Mouse (Mus musculus) gonadal fat pad, adult 2 months (tissue): ENCODE data around the gene Olfr716. TPM values are rescaled to one million over a fixed set of nuclear protein-coding genes. Genes with fewer than 3 reads are reported as not detected.
"Not testable (repeated sequence)": the region's sequence is repeated elsewhere in the genome, so short reads cannot be mapped to it uniquely, and the experiment has no call there.

Experiments
- DNase-seq: peaks from one replicate; pipeline ENCODE4 v3.0.0-alpha.2; 2012; ENCODE audit warnings: low read depth
- polyA plus RNA-seq: library from polyadenylated mRNA; depleted of rRNA; stranded (reverse); fragments of >200 nt; gene quantifications from 2 replicates; pipeline ENCODE4 v1.2.3, GENCODE M21; 2012; rRNA removed

Gene Olfr716
- not detected in 2 replicates for polyA plus RNA-seq

DNA sequence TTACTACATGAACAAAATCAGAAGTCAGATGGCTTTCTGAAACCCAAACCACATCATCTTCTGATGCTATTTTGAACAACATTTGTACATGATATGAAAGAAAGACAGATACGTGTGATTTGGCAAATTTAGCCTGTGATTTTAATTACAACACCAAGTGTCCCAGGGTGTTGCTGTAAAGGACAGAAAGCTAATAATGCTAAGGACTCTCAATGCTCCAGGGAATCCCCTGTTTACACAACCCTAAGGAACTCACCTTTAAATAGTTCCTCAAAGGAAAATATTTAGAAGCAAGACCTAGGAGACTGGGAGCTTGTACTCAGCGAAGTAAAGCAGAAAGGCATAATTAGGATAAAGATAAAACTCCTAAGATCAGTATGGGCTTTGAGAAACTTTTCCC is at the start of gene Olfr716:
Gene Olfr716 (plus strand): TSS at position 301 of the 400 bp plus-strand sequence.
- not testable (repeated sequence) for DNase-seq

DNA sequence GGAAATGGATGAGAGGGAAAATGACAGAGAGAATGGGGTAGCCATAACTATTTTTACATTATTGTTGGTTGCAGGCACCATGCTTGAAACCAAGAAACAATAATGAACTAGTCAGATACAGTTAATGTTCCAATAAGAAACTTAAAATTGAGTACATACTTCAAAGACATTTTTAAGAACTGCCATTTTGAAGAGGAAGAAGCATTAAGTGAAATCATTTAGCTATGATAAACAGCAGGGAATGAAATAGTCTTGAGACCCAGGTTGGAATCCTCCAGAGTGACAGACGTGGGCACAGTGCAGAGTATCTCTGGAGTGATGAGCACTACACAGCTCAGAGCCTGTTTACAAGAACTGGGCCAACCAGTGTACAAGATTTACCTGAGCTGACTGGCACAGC is 45.2 kb upstream of the Olfr716 start, which contains the start of gene Olfr17:
Gene Olfr17 (plus strand): TSS at position 301 of the 400 bp plus-strand sequence.
- no peak for DNase-seq

DNA sequence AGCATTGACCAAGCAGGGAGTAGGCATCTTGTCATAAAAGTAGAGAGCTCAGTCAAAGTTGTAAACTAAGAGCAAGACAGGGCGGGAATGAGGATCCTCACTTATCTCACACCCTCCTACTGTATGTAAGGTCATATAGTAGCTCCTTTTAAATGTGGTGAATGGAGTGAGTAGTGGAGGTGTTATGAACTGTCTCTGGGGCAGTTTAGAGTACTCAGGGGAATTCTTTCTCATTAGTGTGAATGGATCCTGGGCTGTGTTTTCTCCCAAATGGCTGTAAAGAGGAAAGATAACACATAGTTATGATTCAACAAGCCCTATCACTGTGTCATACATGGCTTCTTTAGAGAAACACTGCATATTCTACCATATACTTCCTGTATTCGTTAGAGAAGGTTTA is 27.9 kb upstream of the Olfr716 start, which contains the start of gene Olfr715b:
Gene Olfr715b (minus strand): TSS at position 101 of the 400 bp plus-strand sequence.
- not testable (repeated sequence) for DNase-seq

DNA sequence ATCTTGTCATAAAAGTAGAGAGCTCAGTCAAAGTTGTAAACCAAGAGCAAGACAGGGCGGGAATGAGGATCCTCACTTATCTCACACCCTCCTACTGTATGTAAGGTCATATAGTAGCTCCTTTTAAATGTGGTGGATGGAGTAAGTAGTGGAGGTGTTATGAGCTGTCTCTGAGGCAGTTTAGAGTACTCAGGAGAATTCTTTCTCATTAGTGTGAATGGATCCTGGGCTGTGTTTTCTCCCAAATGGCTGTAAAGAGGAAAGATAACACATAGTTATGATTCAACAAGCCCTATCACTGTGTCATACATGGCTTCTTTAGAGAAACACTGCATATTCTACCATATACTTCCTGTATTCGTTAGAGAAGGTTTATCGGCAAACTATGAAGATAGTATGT is 7.1 kb upstream of the Olfr716 start, which contains the start of gene Olfr715:
Gene Olfr715 (minus strand): TSS at position 101 of the 400 bp plus-strand sequence.
- DNase-seq, result not testable (repeated sequence)

DNA sequence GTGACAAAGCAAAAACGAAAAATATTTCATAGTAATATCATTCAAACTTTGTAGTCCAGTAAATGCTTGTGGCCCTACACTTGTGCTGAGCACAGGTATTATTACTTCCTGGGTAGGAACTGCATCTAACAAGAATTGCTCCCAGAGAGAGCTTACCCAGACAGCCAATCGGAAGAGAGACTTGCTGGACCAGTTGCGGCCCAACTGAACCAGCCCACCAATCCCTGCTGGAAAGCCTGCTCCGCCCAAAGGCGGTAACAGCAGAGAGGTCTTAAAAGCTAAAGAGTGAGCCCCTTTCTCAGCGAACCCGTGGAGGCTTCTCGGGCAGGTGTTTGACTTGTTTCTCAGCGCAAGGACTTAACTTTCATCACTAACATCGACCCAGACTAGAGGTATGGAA is 28.6 kb downstream of the Olfr716 start, which contains the start of gene Nlrp14:
Gene Nlrp14 (plus strand): TSS at position 301 of the 400 bp plus-strand sequence.
- DNase-seq, result no peak

DNA sequence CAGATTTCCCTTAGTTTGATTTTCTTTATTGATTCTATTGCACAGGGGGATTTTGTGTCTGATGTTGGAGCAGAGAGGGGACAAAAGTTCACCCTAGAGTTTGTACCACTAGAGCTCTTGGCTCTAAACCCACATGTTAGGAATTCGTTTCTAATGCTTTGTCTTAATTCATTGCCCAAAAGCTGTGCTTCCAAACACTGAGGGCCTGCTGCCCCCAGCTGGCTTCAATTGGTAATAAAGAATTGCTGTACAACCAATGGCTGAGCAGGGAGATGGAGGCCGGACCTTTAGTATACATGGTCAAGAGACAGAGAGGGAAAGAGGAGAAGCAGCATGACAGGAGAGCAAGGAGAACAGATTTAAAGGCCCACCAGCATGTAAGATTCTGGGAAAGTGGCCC is 42.3 kb downstream of the Olfr716 start:
- DNase-seq, result no peak

Other genes starting within 250 kb of the Olfr716 start
- not detected in 2 replicates for gene Olfr707, start 237.1 kb upstream of the Olfr716 start, polyA plus RNA-seq
- not detected in 2 replicates for gene Olfr1532-ps1, start 230.3 kb upstream of the Olfr716 start, polyA plus RNA-seq
- gene Olfr709-ps1, start 206.1 kb upstream of the Olfr716 start, polyA plus RNA-seq, result not detected in 2 replicates
- gene Olfr710, start 190.0 kb upstream of the Olfr716 start, polyA plus RNA-seq, result not detected in 2 replicates
- gene Olfr6, start 174.4 kb upstream of the Olfr716 start, polyA plus RNA-seq, result not detected in 2 replicates
- not detected in 2 replicates for gene Olfr711, start 162.9 kb upstream of the Olfr716 start, polyA plus RNA-seq
- not detected in 2 replicates for gene Olfr2, start 132.3 kb upstream of the Olfr716 start, polyA plus RNA-seq
- not detected in 2 replicates for gene Olfr713, start 107.2 kb upstream of the Olfr716 start, polyA plus RNA-seq
- gene Olfr714, start 67.3 kb upstream of the Olfr716 start, polyA plus RNA-seq, result not detected in 2 replicates
- not detected in 2 replicates for gene Olfr17, start 45.1 kb upstream of the Olfr716 start, polyA plus RNA-seq
- not detected in 2 replicates for gene Olfr715b, start 28.0 kb upstream of the Olfr716 start, polyA plus RNA-seq
- not detected in 2 replicates for gene Olfr715, start 7.2 kb upstream of the Olfr716 start, polyA plus RNA-seq
- gene Nlrp14, start 28.7 kb downstream of the Olfr716 start, polyA plus RNA-seq, result 0.19 and 0.28 TPM in 2 replicates
- gene Rbmxl2, start 71.1 kb downstream of the Olfr716 start, polyA plus RNA-seq, result 0.07 and 0.20 TPM in 2 replicates
- gene Syt9, start 232.4 kb downstream of the Olfr716 start, polyA plus RNA-seq, result 0.26 and 0.51 TPM in 2 replicates